Mouse (Mus musculus) cerebellum, postnatal 36 days (tissue): ENCODE measurements around the gene N6amt1.

ENCODE experiments used
- DNase-seq, 2 experiments: peaks; one replicate each; pipeline ENCODE4 v3.0.0; 2021 to 2022; ENCODE audit warnings: mixed read lengths in 2 of 2

Gene N6amt1

GRCm38 (mm10) chr16:87354075-87354583 is at the start of gene N6amt1:
N6amt1 (plus strand) TSS chr16:87354185.
- peak; percentile 89 to 94 for DNase-seq

GRCm38 (mm10) chr16:87305251-87306011 is 48.6 kb upstream of the N6amt1 start:
- DNase-seq, result no peak

- DNase-seq, result no peak
These were observed 46.8 kb upstream of the N6amt1 start for GRCm38 (mm10) chr16:87307109-87307735.

DNA sequence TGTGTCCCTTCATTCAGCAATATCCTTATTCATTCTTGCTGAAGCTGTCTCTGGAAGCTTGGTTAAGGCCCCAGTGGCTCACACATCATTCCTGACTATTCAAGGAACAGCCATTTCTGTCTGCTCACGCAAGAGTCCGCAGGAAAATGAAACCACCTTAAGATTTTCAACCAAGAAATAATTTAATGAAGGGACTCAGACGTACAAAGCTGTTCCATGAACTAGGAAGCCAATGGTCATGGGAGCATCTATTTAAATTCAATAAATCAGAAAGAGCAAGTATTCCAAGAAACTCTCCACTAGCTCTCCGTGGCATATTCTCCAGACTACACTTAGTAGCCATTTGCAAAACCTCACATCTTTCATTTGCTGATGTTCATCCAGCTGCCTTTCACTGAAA is 43.3 kb upstream of the N6amt1 start:
- no peak for DNase-seq

DNA sequence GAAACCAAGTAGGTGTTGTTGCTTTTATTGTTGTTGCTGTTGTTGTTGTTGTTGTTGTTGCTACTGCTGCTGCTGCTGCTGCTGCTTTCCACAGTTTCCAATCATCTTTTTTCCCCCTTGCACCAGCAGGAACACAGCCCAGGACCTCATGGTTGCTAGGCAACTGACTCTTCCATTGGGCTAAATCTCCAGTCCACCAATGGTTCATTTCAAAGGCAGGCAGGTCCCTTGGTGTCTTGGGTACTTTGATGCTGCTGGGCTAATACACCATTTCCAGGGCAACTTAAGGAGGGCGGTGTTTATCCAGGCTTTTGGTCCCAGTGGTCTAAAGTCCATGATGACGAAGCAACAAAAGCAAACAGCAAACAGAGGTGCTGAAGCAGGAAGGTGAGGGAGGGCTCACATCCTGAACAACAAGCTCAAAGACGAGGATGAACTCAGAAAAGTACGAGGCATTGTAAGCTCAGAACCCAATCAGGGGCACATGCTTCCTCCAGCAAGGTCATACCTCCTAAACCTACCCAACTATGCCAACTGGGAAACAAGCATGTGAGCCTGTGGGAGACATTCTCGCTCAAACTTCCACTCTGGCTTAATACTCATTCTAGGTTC is 35.7 kb upstream of the N6amt1 start:
- DNase-seq, result no peak

- no peak for DNase-seq
These were observed 35.0 kb upstream of the N6amt1 start for GRCm38 (mm10) chr16:87318998-87319397.

- DNase-seq, result no peak
These were observed 34.3 kb upstream of the N6amt1 start for GRCm38 (mm10) chr16:87319541-87320251.

GRCm38 (mm10) chr16:87320252-87320555 is 33.8 kb upstream of the N6amt1 start:
- no peak for DNase-seq

DNA sequence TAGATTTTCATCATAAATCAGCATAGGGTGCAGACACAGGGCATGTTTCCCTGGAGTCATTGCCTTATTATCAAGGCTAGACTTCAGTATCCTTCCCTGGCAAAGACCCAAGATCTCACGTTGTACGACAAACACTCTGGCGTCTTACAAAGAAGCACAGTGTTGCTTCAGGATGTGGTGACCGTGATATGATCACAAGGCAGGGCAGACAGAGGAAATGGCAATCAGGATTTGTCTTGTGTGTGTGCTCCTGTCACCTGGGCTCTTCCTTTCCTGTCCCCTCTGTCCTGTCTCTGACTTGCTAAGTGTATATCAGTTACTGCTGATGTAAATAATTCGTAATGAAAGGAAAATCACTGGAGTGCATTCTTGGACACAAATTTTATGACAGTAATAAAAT is 29.4 kb upstream of the N6amt1 start:
- DNase-seq, result no peak

GRCm38 (mm10) chr16:87329986-87330385 is 24.0 kb upstream of the N6amt1 start:
- DNase-seq, result no peak

GRCm38 (mm10) chr16:87334756-87335155 is 19.2 kb upstream of the N6amt1 start:
- DNase-seq, result no peak

GRCm38 (mm10) chr16:87341043-87341572 is 12.9 kb upstream of the N6amt1 start:
- DNase-seq, result no peak

- no peak for DNase-seq
These were observed 5.9 kb upstream of the N6amt1 start for GRCm38 (mm10) chr16:87348133-87348532.

DNA sequence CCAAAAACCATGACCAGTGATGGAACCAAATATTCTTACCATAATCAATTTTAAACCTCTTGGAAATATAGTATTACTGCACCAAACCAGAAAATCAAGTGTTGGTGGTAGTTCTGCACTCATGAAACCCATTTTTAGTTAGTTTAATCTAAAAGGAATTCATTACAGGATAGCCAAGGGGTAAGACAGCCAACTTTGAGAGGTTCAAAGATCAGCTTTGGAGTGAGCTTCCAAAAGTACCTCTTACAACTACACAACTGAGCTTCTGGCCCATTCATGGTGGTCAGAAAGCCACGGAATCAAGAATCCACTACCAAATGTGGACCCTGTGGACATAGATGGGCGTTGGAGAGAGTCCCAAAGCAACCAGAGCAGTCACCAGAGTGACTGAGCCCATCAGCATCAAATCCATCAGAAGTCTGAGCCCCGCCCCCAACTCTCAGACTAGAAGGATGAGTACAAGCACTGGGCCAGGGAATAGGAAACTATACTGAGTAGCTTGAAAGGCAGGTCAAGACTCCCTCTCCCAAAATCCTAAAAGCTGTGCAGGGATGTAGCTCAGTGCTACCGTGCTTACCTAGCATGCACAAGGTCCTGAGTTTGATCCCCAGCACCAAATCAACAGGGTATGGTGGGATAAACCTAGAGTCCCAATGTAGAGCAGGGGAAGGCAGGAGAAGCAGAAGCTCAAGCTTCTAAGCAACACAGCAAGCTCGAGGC is 2.4 kb upstream of the N6amt1 start:
- no peak for DNase-seq

GRCm38 (mm10) chr16:87353605-87354004 is 380 bp upstream of the N6amt1 start:
- no peak for DNase-seq

- DNase-seq, result no peak
These were observed 763 bp downstream of the N6amt1 start for GRCm38 (mm10) chr16:87354748-87355147.

GRCm38 (mm10) chr16:87360096-87360495 is 6.1 kb downstream of the N6amt1 start:
- DNase-seq, result no peak

- peak; percentile 77 to 78 for DNase-seq
These were observed 10.2 kb downstream of the N6amt1 start for GRCm38 (mm10) chr16:87364231-87364630.

GRCm38 (mm10) chr16:87366035-87366434 is 12.1 kb downstream of the N6amt1 start:
- DNase-seq, result no peak

- DNase-seq, result no peak
These were observed 12.5 kb downstream of the N6amt1 start for GRCm38 (mm10) chr16:87366445-87366844.

GRCm38 (mm10) chr16:87382996-87383395 is 29.0 kb downstream of the N6amt1 start:
- no peak for DNase-seq

DNA sequence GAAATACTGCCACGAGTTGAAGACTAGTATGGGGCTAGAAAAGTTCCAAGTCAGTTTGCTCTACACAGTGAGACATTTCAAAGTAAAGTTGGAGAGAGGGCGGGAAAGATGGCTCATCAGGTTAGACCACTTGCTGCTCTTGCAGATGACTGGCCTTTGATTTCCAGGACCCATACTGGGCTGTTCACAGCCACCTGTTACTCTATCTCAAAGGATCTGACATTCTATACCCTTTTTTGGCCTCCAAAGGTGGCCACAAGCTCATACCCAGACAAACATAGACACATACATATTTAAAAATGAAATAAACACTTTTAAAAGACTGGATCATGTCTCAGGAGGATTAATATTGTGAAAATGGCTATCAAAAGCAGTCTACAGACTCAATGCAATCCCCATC is 30.4 kb downstream of the N6amt1 start:
- no peak for DNase-seq
